Mouse (Mus musculus): ENCODE data around the gene Htra3.

Htra3 gene

DNA sequence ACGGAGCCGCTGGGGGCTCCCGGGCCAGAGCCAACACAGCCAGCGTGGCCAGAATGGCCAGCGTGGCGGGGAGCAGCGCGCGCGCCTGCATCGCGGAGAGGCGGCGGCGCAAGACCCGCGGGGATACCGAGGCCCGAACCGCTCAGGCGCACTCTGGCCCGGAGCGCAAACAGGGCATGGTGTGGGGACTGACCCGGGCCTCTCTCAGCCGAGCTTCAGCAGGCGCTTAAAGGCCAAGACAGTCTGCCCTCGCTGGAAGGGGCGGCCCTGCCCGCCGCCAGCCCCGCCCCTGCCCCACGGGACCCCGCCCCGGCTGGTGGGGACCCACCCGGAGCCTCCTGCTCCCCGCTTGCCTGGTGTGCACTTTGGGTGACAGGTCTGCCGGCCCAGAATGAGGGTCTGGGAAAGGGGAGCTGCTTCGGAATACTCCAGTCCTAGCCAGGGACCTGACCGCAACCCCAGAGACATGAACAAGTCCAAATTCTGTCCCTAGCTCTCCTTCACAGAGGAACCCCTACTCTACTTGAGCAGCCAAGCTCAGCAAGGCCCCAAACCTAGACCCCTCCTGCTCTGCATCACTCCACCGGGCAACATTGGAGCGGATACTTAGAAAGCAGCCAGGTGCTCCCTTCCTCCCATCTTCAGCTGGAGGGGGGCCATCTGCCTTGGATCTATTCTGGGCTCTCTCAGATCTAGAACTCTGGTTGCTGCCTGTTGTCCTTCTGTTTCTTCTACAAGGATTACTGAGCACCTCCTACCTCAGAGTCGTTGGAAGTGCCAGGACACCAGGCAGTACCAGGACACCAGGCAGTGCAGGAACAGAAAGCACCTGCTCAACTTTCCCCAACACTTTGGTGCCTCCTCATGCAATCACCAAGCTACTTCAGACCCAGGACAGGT lies at the start of gene Htra3:
Htra3 (minus strand) TSS at position 527 of the 900 bp plus-strand sequence.
- DNase-seq (ENCODE audit: low read depth, low spot score) = no peak

- no peak for DNase-seq (ENCODE audit: low read depth, low spot score)
These were observed 49.4 kb upstream of the Htra3 start for GRCm38 (mm10) chr5:35728957-35729460.

DNA sequence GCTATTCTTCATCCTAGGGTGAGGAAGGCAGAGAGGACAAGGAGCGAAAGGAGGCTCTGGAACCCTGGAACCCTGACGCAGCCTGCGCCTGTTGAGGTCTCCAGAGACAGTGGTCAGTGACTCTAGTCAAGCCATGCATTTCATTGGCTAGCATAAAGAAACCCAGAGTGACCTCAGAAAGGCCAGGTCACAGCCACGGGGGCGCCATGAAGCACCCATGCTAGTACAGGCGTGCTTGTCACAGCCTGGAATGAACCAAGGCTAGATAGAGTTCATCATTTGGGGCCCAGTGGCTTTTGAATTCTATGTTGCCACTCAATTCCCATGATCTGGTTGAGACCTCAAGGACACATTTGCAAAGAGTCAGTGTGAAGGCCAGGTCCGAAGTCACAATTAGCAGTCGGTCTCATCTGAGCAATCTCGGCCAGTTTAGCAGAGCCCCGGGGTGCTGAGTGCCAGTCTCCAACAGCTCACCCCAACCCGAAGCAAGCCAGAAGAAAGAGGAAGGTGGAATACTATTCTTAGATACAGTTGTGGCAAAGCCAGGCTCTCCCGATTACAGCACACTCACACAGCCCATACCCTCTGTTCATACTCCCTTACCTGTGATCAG lies 48.9 kb upstream of the Htra3 start:
- DNase-seq (ENCODE audit: low read depth, low spot score) = no peak

DNA sequence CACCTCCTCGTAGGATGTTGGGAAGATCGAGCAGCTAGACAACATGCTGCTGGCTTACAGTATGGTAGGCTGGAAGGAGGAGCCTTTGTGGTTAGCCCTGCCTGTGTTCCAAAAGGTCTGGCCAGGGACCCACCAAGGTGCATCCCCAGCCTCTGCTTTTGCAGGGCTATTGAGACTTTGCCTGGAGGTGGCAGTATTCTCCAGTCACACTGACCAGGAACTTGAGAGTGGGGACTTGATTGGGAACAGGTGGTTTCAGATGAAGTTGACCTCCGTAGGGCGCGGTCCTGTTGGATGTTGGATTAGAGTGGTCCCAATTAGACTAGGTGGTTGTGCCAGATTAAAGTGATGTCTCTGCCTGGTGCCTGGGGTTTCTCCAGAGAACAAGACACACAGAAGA lies 47.9 kb upstream of the Htra3 start:
- no peak for DNase-seq (ENCODE audit: low read depth, low spot score)

DNA sequence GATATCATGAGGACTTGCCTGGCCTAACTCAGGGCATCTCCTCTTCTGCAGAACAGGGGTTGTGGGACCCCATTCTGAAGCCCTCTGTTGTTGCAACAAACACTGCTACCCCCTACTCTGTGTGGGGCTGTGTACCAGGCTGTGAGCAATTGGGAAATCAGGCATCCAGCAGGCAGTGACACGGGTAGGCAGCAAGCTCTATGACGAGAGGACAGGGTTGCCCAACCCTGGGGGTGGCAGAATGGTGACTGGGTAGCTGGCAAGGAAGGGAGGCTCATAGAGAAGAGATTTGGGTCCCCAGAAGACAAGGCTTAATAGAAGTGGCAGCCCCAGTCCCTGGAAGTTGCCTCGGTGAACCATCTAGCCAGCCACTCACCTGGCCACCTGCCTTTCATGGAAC lies 46.3 kb upstream of the Htra3 start:
- no peak for DNase-seq (ENCODE audit: low read depth, low spot score)

DNA sequence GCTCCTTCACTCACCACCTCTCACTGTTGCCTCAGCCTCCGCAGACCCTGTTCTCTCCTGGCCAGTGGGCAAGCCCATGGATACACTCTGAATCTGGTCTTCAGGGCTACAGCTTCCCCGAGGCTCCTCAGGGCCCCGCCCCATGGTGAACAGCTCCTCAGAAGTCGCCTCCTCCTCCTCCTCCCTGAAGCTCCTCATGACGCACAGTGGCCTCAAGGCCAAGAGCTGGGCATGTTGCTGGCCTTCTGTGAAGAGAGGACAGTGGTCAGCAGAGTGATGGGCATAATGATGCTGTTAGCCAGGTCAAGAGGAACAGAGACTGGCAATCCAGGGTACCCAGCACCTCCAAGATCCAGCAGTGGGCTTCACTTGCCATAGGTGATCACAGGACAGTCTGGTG lies 44.3 kb upstream of the Htra3 start:
- no peak for DNase-seq (ENCODE audit: low read depth, low spot score)

DNA sequence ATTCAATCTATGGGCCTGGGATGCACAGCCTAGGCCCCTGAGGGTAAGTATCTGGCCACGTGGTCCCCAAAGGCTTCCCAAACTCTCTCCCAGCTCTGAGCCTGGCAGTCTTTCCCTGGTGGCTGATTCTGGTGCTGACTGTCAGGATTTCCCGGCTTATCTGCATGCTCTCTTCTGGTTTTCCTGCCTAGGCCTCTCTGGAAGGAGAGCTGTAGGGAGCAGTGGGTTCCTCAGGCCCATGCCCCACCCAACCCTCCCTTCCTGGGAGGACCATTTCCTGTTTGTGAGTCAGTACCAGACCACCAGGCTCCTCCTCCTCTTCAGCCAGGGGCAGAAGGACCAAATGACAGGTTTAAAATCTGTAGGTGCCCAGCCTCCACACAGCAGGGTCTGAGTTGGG lies 43.1 kb upstream of the Htra3 start:
- peak; percentile 84 for DNase-seq (ENCODE audit: low read depth, low spot score)

GRCm38 (mm10) chr5:35721933-35722332 lies 42.4 kb upstream of the Htra3 start:
- no peak for DNase-seq (ENCODE audit: low read depth, low spot score)

GRCm38 (mm10) chr5:35719880-35720279 lies 40.3 kb upstream of the Htra3 start:
- no peak for DNase-seq (ENCODE audit: low read depth, low spot score)

DNA sequence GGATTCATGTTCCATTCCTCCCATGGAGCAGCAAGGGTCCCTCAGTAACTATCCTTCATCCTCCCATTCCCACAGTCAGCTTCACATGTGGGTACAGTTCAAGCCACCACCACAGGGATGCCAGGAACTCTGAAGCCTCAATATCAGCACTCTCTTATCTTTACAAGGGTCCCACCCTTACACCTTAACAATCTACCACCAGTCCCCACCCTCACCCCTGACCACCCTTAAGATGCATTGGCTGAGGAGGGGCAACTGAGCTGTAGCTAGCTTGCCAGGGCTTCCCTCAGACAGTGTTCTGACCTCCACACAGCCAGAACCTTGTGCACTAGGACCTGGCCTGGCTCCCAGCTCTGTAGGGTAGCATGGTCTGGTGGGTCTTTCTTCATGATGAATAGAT lies 39.8 kb upstream of the Htra3 start:
- DNase-seq (ENCODE audit: low read depth, low spot score) = no peak

GRCm38 (mm10) chr5:35718817-35719216 lies 39.2 kb upstream of the Htra3 start:
- no peak for DNase-seq (ENCODE audit: low read depth, low spot score)

DNA sequence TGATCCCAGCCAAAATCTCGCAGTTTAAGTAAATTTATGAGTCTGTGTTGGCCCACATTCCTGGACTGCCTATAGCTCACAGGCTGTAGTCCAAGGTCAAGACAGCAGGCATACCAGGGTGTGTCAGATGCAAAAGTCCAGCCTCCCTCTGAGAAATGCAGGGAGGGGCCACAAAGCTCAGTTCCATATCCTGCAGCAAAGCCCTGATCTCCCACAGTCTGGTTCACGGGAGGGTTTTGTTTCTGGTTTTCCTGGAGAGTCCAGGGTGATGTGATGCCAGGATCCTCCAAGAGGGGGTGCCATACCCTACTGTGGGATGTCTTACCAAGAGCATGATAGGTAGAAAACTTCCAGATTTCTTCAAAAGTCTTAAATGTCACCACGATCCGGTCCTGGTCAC lies 38.4 kb upstream of the Htra3 start:
- peak; percentile 99 for DNase-seq (ENCODE audit: low read depth, low spot score)

DNA sequence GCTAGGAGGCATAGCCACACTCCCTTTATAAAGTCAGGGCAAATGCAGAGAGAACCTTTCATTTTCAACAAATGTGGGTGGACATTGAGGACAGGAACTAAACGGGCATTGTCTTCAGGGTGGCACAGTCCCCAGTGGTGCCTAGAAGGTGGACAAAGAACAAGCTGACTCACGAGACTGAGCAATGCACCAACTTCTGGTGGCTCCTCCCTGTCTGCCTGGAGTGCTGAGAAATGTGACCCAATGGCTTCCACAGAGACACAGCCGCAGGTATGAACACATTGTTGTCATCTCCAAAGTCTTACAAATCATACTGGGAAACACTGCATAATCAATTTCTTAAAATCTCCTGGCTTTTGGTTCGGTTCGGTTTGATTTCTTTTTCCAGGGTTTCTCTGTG lies 37.9 kb upstream of the Htra3 start:
- DNase-seq (ENCODE audit: low read depth, low spot score) = peak; percentile 42

GRCm38 (mm10) chr5:35713649-35714354 lies 34.2 kb upstream of the Htra3 start:
- DNase-seq (ENCODE audit: low read depth, low spot score) = peak; percentile 89

DNA sequence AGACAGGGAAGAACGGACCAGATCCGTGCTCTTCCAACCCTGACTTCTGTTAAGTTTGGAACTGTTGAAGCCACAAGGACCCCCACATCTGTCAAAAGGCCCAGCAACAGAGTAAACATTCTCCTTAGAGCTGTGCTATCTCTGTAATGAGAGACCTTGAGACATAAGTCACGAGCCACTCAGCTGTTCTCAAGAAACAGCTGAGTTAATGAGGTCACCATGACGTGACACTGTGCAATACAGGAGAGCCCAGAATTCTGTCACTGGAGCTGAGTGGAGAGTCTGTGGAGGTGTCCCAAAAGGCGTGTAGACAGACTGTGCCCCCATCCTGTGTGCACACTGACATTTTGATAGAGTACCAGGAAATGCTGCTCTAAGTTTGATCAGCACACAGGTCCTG lies 32.9 kb upstream of the Htra3 start:
- no peak for DNase-seq (ENCODE audit: low read depth, low spot score)

DNA sequence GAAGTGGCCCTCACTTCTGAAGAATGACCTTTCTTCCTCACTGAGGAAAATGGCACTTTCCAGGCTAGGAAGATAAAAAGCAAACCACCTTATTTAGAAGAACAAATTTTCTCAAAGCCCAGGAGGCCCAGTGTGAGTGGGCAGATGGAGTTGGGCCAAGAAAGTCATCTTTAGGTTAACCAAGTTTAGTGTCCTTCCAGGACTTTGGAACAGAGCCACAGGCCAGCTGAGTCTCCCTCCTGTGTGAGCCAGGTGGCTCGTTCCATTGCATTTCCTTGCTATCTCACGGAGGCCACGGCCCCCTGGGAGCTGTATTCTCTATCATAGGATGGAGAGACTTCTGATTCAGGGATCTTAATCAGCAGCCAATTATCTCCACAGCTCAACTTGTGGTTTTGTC lies 31.3 kb upstream of the Htra3 start:
- DNase-seq (ENCODE audit: low read depth, low spot score) = no peak

GRCm38 (mm10) chr5:35710481-35710880 lies 30.9 kb upstream of the Htra3 start:
- DNase-seq (ENCODE audit: low read depth, low spot score) = peak; percentile 42

DNA sequence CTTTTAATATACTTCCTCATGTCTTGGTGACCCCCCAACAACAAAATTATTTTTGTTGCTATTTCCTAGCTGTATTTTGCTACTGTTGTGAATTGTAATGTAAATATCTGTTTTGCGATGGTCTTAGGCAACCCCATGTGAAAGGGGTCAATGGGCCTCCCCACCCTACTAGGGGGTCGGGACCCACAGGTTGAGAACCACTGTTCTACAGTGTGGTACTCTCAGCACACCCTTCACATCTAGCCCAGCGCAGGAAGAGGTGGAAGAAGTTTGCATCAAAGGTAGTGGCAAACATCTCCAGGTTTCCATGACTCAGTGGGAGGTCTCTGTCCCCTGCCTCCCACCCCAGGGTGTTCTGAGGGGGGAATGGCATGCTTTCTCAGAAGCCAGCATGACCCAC lies 25.8 kb upstream of the Htra3 start:
- DNase-seq (ENCODE audit: low read depth, low spot score) = no peak

DNA sequence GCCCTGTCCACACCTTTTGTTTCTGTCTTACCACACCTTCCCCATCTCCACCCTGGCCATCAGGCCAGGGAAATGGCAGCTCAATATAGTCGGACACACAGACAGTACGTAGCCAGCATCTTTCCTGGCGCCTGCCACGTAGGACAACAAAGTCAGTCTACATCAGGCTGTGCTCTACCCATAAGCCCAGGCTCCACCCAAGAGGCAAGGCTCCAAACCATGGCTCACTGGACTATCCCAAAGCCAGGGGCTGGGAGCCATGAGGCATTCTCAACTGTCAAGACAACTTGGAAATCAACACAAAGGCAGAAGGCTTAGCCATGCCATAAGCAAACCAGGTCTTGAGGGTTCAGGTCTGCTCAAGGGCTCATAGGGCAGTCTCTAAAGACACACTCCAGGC lies 24.2 kb upstream of the Htra3 start:
- DNase-seq (ENCODE audit: low read depth, low spot score) = no peak

GRCm38 (mm10) chr5:35703183-35703582 lies 23.6 kb upstream of the Htra3 start:
- no peak for DNase-seq (ENCODE audit: low read depth, low spot score)

GRCm38 (mm10) chr5:35702582-35703140 lies 23.1 kb upstream of the Htra3 start:
- no peak for DNase-seq (ENCODE audit: low read depth, low spot score)

GRCm38 (mm10) chr5:35701042-35701441 lies 21.5 kb upstream of the Htra3 start:
- peak; percentile 82 for DNase-seq (ENCODE audit: low read depth, low spot score)

All from ES-CJ7 (cell line).